Mouse (Mus musculus) megakaryocyte, embryonic 14.5 days (primary cell): Measurements from ENCODE around the gene Lif. TPM values are rescaled to one million over a fixed set of nuclear protein-coding genes. Genes with fewer than 3 reads are reported as not detected.

Experiments used
- H3K27me3 ChIP-seq: replicated peaks from 2 replicates; pipeline ENCODE3; 2012; ENCODE audit warnings: inconsistent platforms
- H3K36me3 ChIP-seq: replicated peaks from 2 replicates; pipeline ENCODE3; 2012; ENCODE audit warnings: low read length, inconsistent platforms, mixed read lengths
- H3K4me1 ChIP-seq: 2 replicates; pipeline ENCODE4 v1.6.1; 2012; ENCODE audit warnings: inconsistent platforms
- H3K4me3 ChIP-seq: replicated peaks from 2 replicates; pipeline ENCODE3; 2012; ENCODE audit warnings: moderate library complexity, mild to moderate bottlenecking, inconsistent platforms
- H3K9me3 ChIP-seq: 2 replicates; pipeline ENCODE4 v1.6.1; 2012; ENCODE audit warnings: inconsistent platforms
- FLI1 ChIP-seq: IDR thresholded peaks from 2 replicates; pipeline ENCODE4 v1.6.1; 2012; ENCODE audit warnings: low read length, inconsistent platforms, mixed read lengths
- GATA1 ChIP-seq: IDR thresholded peaks from 3 replicates; pipeline ENCODE4 v1.6.1; 2012; ENCODE audit warnings: mixed read lengths, low read length, inconsistent platforms, borderline replicate concordance
- polyA plus RNA-seq: library from polyadenylated mRNA; stranded (reverse); fragments of >175 nt; gene quantifications from 2 replicates; pipeline ENCODE4 v1.2.3, GENCODE M21; 2012; ENCODE audit warnings: low replicate concordance; ENCODE audit not compliant: insufficient read depth

The Lif gene
- 0.07 and 0.43 TPM in 2 replicates for polyA plus RNA-seq

GRCm38 (mm10) chr11:4256846-4257607 lies at the start of gene Lif:
Lif (plus strand) TSS chr11:4257557.
- no peak for TF ChIP-seq FLI1
- TF ChIP-seq GATA1, result no peak
- Histone ChIP-seq H3K4me1 (peaks cover 48% of the 10 kb centered on the region), H3K36me3 (no peaks in the 10 kb centered on the region), H3K4me3 (peak within 1 kb of the TSS; percentile 65), H3K27me3 (peaks cover 67% of the 10 kb centered on the region), H3K9me3 (peaks cover 7% of the 10 kb centered on the region)

GRCm38 (mm10) chr11:4207655-4208054 lies 49.7 kb upstream of the Lif start:
- TF ChIP-seq FLI1 (no peak), GATA1 (no peak)
- peaks cover 65% of the 10 kb centered on the region for H3K36me3 ChIP-seq
- H3K4me1 ChIP-seq, result peaks cover 17% of the 10 kb centered on the region
- no peaks in the 10 kb centered on the region for H3K9me3 ChIP-seq
- H3K4me3 ChIP-seq, result no peak overlapping the region
- H3K27me3 ChIP-seq, result peaks cover 9% of the 10 kb centered on the region

GRCm38 (mm10) chr11:4209556-4209955 lies 47.8 kb upstream of the Lif start:
- H3K36me3 ChIP-seq, result peaks cover 84% of the 10 kb centered on the region

GRCm38 (mm10) chr11:4210786-4211185 lies 46.6 kb upstream of the Lif start:
- H3K27me3 ChIP-seq, result peaks cover 11% of the 10 kb centered on the region
- peaks cover 10% of the 10 kb centered on the region for H3K4me1 ChIP-seq
- no peak for TF ChIP-seq GATA1
- TF ChIP-seq FLI1, result no peak
- H3K9me3 ChIP-seq, result no peaks in the 10 kb centered on the region
- H3K4me3 ChIP-seq, result no peak overlapping the region
- peaks cover 90% of the 10 kb centered on the region for H3K36me3 ChIP-seq

More at GRCm38 (mm10) chr11:4209556-4209955, 47.8 kb upstream of the Lif start:
- TF ChIP-seq FLI1, result no peak
- TF ChIP-seq GATA1, result no peak
- Histone ChIP-seq H3K4me1 (peaks cover 10% of the 10 kb centered on the region), H3K27me3 (peaks cover 12% of the 10 kb centered on the region), H3K4me3 (no peak overlapping the region), H3K9me3 (no peaks in the 10 kb centered on the region)

GRCm38 (mm10) chr11:4213107-4213506 lies 44.2 kb upstream of the Lif start:
- Histone ChIP-seq H3K36me3 (peaks cover 71% of the 10 kb centered on the region), H3K9me3 (peaks cover 5% of the 10 kb centered on the region; the same call in 1 of the 2 replicates), H3K4me1 (peaks cover 6% of the 10 kb centered on the region), H3K4me3 (no peak overlapping the region), H3K27me3 (peaks cover 16% of the 10 kb centered on the region)
- no peak for TF ChIP-seq GATA1
- no peak for TF ChIP-seq FLI1

- Histone ChIP-seq H3K4me3 (no peak overlapping the region), H3K27me3 (peaks cover 29% of the 10 kb centered on the region), H3K36me3 (peaks cover 59% of the 10 kb centered on the region), H3K9me3 (peaks cover 5% of the 10 kb centered on the region; the same call in 1 of the 2 replicates), H3K4me1 (peaks cover 19% of the 10 kb centered on the region)
- TF ChIP-seq FLI1 (no peak), GATA1 (no peak)
These were observed 42.8 kb upstream of the Lif start for GRCm38 (mm10) chr11:4214572-4214971.

- peaks cover 22% of the 10 kb centered on the region for H3K4me1 ChIP-seq
- no peak overlapping the region for H3K4me3 ChIP-seq
- H3K36me3 ChIP-seq, result peaks cover 54% of the 10 kb centered on the region
These were observed 42.3 kb upstream of the Lif start for GRCm38 (mm10) chr11:4215061-4215460.

GRCm38 (mm10) chr11:4216248-4217000 lies 40.9 kb upstream of the Lif start:
- no peak overlapping the region for H3K4me3 ChIP-seq
- peaks cover 44% of the 10 kb centered on the region for H3K36me3 ChIP-seq
- H3K9me3 ChIP-seq, result peaks cover 5% of the 10 kb centered on the region; the same call in 1 of the 2 replicates
- peaks cover 43% of the 10 kb centered on the region for H3K27me3 ChIP-seq
- TF ChIP-seq GATA1 (no peak), FLI1 (no peak)
- H3K4me1 ChIP-seq, result peaks cover 30% of the 10 kb centered on the region

More at GRCm38 (mm10) chr11:4215061-4215460, 42.3 kb upstream of the Lif start:
- TF ChIP-seq FLI1 (no peak), GATA1 (no peak)
- Histone ChIP-seq H3K9me3 (peaks cover 5% of the 10 kb centered on the region; the same call in 1 of the 2 replicates), H3K27me3 (peaks cover 32% of the 10 kb centered on the region)

- no peak for TF ChIP-seq GATA1
- no peak for TF ChIP-seq FLI1
- Histone ChIP-seq H3K9me3 (peaks cover 5% of the 10 kb centered on the region; the same call in 1 of the 2 replicates), H3K27me3 (peaks cover 48% of the 10 kb centered on the region), H3K36me3 (peaks cover 29% of the 10 kb centered on the region), H3K4me3 (peak within 1 kb of the TSS; percentile 92), H3K4me1 (peaks cover 30% of the 10 kb centered on the region)
These were observed 39.3 kb upstream of the Lif start, which contains the start of gene Castor1 for GRCm38 (mm10) chr11:4217914-4218629. Castor1 (plus strand) TSS chr11:4218225.
